Mouse (Mus musculus) ES-E14 (cell line): Measurements from ENCODE around the gene Fyn. TPM values are rescaled to one million over a fixed set of nuclear protein-coding genes. Genes with fewer than 3 reads are reported as not detected.

ENCODE experiments used
- DNase-seq: peaks from one replicate; pipeline ENCODE4 v3.0.0-alpha.2; 2013; ENCODE audit warnings: low read depth, low spot score
- H3K27ac ChIP-seq: 2 replicates; pipeline ENCODE4 v1.5.1; 2012; ENCODE audit warnings: low read depth, mild to moderate bottlenecking, low read length, moderate library complexity, mixed read lengths; ENCODE audit not compliant: poor library complexity, insufficient read depth, severe bottlenecking
- H3K36me3 ChIP-seq: 2 replicates; pipeline ENCODE4 v1.6.1; 2012; ENCODE audit warnings: mild to moderate bottlenecking, low read length, moderate library complexity, mixed read lengths; ENCODE audit not compliant: control insufficient read depth, poor library complexity, insufficient read depth, severe bottlenecking
- H3K4me1 ChIP-seq, 2 experiments: fragments of 150-350 bp in 1 of 2; sonication (generic) in 1 of 2; 2 replicates each; pipeline ENCODE4 v1.6.1; 2012; ENCODE audit warnings: low read length in 2 of 2, mild to moderate bottlenecking in 1 of 2, mixed read lengths in 1 of 2; ENCODE audit not compliant: control insufficient read depth in 2 of 2, insufficient read depth in 2 of 2, poor library complexity in 1 of 2
- H3K4me3 ChIP-seq, 2 experiments: fragments of 150-350 bp in 1 of 2; sonication (generic) in 1 of 2; 2 replicates each; pipeline ENCODE4 v1.5.1; 2012; ENCODE audit warnings: low read length in 2 of 2, low read depth in 1 of 2, mild to moderate bottlenecking in 1 of 2, mixed read lengths in 1 of 2; ENCODE audit not compliant: insufficient read depth in 1 of 2, poor library complexity in 1 of 2, severe bottlenecking in 1 of 2
- H3K9ac ChIP-seq: 2 replicates; pipeline ENCODE4 v1.6.1; 2012; ENCODE audit warnings: low read depth, mild to moderate bottlenecking, low read length, mixed read lengths; ENCODE audit not compliant: poor library complexity, insufficient read depth, severe bottlenecking
- H3K9me3 ChIP-seq: fragments of 150-350 bp; sonication (generic); 2 replicates; pipeline ENCODE4 v1.6.1; 2012; ENCODE audit warnings: low read depth, mild to moderate bottlenecking, low read length; ENCODE audit not compliant: control insufficient read depth, insufficient read depth
- CHD2 ChIP-seq: IDR thresholded peaks from 2 replicates; pipeline ENCODE4 v1.6.1; 2014; ENCODE audit warnings: mild to moderate bottlenecking, low read depth, low read length, inconsistent platforms
- HCFC1 ChIP-seq: IDR thresholded peaks from 2 replicates; pipeline ENCODE4 v1.6.1; 2012; ENCODE audit warnings: low read length, inconsistent platforms, borderline replicate concordance; ENCODE audit not compliant: insufficient read depth
- MAFK ChIP-seq: IDR thresholded peaks from 2 replicates; pipeline ENCODE4 v1.6.1; 2014; ENCODE audit warnings: mild to moderate bottlenecking, low read depth, low read length, inconsistent platforms; ENCODE audit not compliant: insufficient read depth
- ZC3H11A ChIP-seq: IDR thresholded peaks from 2 replicates; pipeline ENCODE4 v1.6.1; 2012; ENCODE audit warnings: low read depth, mild to moderate bottlenecking, inconsistent platforms, low read length, borderline replicate concordance
- ZNF384 ChIP-seq: IDR thresholded peaks from 2 replicates; pipeline ENCODE4 v1.6.1; 2012; ENCODE audit warnings: low read depth, low read length, inconsistent platforms
- in situ Hi-C, 2 experiments: fragments of 600-800 bp; cut with MboI; formaldehyde crosslinking; loops; one replicate each; pipeline ENCODE4 v1.15.1; 2025; ENCODE audit warnings: low sequenced_read_pairs in 2 of 2, inconsistent platforms in 1 of 2; ENCODE audit not compliant: unreplicated experiment in 2 of 2
- total RNA-seq: library from RNA; depleted of rRNA; stranded (reverse); fragments of 300-350 nt; gene quantifications from 2 replicates; pipeline ENCODE4 v1.2.3, GENCODE M21; 2012

The Fyn gene
- total RNA-seq, 1 experiment = 14.6 TPM

DNA sequence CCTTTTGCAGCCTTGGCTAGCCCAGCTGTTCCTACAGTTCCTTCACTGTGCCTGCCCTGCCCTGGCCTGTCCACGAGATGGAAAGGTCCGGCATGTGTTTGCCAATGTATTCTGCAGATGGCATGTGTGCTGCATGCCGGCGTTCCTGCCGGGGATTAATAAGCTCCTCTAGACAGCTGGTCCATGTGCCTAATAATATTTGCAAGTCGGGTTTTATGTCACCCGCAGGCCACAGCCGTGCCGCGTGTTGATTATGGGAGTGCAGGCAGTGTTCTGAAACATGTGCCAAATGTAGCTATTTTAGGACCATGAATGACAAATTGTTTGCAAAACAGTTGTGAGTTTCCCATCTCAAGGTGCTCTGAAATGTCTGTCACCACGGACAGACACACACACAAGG is 167.6 kb downstream of the Fyn start:
- Histone ChIP-seq H3K9ac (no peak overlapping the region), H3K4me3 (no peak overlapping the region), H3K4me1 (peaks cover 25 to 26% of the 10 kb centered on the region in 2 experiments), H3K27ac (no peak overlapping the region), H3K36me3 (no peaks in the 10 kb centered on the region; the same call in 1 of the 2 replicates), H3K9me3 (no peaks in the 10 kb centered on the region)
- in situ Hi-C loops = no loop called here
- TF ChIP-seq HCFC1 = no peak
- TF ChIP-seq MAFK = no peak
- no peak for TF ChIP-seq ZC3H11A
- no peak for TF ChIP-seq ZNF384
- TF ChIP-seq CHD2 = no peak
- no peak for DNase-seq

DNA sequence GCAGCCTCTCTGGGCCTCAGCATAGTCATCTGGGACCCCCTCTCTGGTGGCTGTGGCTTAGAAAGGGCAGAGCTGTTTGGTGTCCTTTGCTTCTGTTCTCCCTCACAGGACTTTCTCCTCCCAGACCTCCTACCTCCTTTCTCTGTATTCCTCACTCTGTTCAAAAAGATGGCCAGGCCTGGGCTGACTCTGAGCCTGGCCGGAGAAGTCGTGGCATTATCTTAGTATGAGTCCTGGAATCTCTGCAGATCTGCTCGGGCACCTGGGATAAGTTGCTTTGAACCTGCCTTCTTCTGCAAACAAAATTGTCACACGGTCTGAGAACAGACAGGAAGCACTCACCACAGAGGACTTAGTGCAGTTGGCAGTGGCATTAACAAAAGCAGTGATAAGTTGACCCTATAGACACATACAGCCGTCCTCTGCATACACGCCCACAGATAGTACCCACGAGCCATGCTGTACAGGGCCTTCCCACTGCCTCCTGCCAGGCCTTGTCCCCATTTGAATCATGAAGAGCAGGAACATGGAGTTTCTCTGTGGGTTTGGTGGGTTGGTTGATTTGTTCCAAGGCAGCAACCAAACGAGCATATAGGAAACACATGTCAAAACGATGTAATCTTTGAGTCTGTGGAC is 171.5 kb downstream of the Fyn start:
- Histone ChIP-seq H3K4me3 (no peak overlapping the region), H3K27ac (no peak overlapping the region), H3K9ac (no peak overlapping the region), H3K9me3 (no peaks in the 10 kb centered on the region), H3K36me3 (peaks cover 2% of the 10 kb centered on the region; the same call in 1 of the 2 replicates), H3K4me1 (peaks cover 6 to 9% of the 10 kb centered on the region in 2 experiments; a peak in 2 of 4 replicates)
- DNase-seq = no peak
- in situ Hi-C loops = no loop called here
- TF ChIP-seq MAFK = no peak
- no peak for TF ChIP-seq CHD2
- no peak for TF ChIP-seq HCFC1
- TF ChIP-seq ZC3H11A = no peak
- TF ChIP-seq ZNF384 = no peak

DNA sequence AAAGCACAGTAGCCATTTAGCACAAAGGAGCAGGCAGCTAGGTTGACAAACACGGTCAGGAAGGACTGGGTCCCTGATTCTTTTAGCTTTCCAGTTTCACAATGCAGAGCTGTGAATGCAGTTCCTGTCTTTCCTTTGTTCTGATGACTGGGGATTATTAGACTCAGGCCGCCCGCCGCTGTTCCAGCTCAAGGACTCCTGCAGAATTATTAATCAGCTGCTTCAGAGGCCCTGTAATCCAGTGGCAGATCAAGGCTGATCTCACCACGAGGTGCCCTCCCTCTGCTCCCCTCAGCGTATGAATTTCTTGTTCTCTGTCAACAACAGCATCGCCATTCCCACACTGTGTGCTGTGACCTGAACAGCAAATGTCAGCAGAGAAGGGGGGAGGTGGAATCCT is 172.3 kb downstream of the Fyn start:
- Histone ChIP-seq H3K27ac (no peak overlapping the region), H3K36me3 (peaks cover 2% of the 10 kb centered on the region; the same call in 1 of the 2 replicates), H3K4me3 (no peak overlapping the region), H3K4me1 (peaks cover 6 to 7% of the 10 kb centered on the region in 2 experiments; a peak in 2 of 4 replicates), H3K9ac (no peak overlapping the region), H3K9me3 (no peaks in the 10 kb centered on the region)
- TF ChIP-seq ZC3H11A (no peak), MAFK (no peak), CHD2 (no peak), ZNF384 (no peak), HCFC1 (no peak)
- DNase-seq = no peak
- in situ Hi-C loops = no loop called here

DNA sequence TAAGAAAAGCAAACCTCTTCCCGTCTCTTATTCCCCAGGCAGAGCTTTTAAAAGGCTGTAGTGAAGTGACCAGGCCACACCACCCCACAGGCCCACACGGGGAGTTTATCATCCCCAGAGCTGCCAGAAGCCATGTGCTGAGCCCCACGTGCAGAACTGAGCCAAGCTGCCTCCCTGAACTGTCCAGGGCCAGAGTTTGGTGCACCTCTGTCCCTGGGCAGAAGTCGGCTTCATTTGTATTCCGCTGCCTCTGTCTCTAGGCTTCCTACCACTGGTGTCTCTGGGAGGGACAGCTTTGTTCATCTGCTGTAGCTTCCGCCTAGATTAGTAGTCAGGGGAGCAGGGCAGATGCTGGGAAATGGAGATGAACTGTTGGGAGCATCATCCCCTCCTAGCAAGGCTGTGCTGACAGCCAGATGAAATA is 172.8 kb downstream of the Fyn start:
- in situ Hi-C loops = no loop called here
- no peak overlapping the region for H3K9ac ChIP-seq
- TF ChIP-seq MAFK (no peak), CHD2 (no peak), HCFC1 (no peak), ZNF384 (no peak), ZC3H11A (no peak)
- H3K4me3 ChIP-seq = no peak overlapping the region
- H3K27ac ChIP-seq = no peak overlapping the region
- no peak for DNase-seq
- H3K4me1 ChIP-seq = peaks cover 6 to 7% of the 10 kb centered on the region in 2 experiments; a peak in 2 of 4 replicates
- H3K36me3 ChIP-seq = peaks cover 2% of the 10 kb centered on the region; the same call in 1 of the 2 replicates
- no peaks in the 10 kb centered on the region for H3K9me3 ChIP-seq
